Mouse (Mus musculus) MN1 (cell line): ENCODE results near the gene Cited4.

Experiments
- DNase-seq: peaks from one replicate; pipeline ENCODE4 v3.0.0-alpha.2; 2016; ENCODE audit warnings: low spot score

Gene Cited4

GRCm38 (mm10) chr4:120666358-120667024 is at the start of gene Cited4:
TSS of gene Cited4 (plus strand) at chr4:120666572.
- DNase-seq, result no peak

- DNase-seq, result no peak
Observed at GRCm38 (mm10) chr4:120627728-120628127, 38.6 kb upstream of the Cited4 start.

DNA sequence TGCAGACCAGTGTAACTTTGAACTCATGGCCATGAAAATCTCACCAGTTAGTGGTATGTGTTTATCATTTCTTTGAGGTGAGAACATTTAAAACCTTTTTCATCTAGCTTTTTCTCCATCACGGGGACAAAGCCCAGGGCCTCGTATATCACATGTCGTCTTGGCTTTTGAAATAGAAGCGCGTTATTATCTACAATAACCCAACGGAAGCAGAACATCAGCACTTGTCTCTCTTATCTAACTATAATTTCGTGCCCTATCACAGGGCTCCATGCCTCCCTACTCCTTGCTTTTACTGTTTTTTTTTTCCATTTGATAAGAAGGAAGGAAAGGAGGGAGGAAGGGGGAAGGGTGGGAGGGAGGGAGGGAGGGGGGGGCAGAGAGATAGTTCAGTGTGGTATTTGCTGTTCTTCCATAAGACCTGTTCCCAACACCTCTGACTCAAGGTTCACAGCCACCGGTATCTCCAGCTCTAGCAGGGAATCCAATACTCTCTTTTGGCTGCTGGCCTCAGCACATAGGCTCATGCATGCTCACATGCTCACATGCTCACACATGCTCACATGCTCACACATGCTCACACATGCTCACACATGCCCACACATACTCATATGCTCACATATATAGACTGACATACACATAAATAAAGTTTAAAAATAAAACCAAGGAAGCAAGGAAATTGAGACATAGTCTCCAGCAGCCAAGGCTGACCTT is 36.0 kb upstream of the Cited4 start:
- DNase-seq, result no peak

DNA sequence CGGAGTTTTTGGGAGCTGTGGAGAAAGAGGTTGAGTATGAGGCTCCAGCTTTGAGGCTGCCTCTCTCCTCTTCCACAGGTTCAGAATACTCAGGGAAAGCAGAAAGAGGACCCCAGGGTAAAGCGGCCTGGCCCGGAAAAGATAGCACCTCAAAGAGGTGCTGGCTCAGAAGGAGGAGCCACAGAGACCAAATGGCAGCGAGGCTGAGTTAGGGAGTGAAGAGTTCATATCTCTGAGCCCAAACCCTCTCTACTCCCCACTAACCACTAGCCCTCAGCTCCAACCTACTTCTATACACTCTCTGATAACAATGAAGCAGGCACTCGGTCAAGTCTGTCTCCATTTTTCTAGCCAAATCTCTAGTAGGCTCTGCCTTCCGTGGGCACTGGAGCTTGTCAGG is 34.5 kb upstream of the Cited4 start:
- DNase-seq, result no peak

DNA sequence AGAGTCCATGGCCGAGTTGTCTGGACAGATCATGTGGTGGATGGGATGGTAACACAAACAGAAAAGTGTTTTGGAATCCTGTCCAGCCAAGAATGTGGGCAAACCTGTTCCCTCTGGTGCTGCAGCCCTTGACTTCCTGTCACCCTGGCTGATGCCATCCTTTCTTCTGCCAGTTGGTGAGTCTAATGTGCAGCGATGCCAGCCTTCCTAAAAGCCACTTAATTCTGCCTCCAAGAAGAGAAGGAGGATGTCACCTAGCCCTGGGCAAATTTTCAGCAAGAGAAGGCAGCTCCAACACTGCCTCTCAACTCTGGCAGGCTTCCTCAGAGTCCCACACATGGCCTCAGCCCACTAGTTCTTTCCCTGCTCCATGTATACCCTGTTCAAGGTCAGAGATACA is 31.0 kb upstream of the Cited4 start:
- no peak for DNase-seq

DNA sequence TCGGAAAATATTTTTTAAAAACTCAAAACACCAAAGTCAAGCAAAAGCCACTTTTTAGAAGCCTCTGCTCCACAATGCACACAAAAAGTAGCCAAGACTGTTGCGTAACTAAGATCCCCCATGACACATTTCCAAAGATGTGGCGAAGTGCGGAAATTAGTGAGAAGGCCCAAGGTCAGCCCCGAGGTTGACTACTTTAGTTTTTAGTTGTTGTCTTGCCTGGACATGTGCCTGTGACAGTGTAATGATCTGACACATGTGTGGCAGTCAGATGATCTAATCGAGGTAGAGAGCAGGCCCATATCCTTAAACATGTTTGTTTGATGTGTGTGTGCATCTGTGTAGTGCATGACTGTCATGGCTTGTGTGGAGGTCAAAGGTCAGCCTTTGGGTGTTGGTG is 24.4 kb upstream of the Cited4 start:
- DNase-seq, result no peak

- DNase-seq, result no peak
Observed at GRCm38 (mm10) chr4:120643899-120644298, 22.5 kb upstream of the Cited4 start.

DNA sequence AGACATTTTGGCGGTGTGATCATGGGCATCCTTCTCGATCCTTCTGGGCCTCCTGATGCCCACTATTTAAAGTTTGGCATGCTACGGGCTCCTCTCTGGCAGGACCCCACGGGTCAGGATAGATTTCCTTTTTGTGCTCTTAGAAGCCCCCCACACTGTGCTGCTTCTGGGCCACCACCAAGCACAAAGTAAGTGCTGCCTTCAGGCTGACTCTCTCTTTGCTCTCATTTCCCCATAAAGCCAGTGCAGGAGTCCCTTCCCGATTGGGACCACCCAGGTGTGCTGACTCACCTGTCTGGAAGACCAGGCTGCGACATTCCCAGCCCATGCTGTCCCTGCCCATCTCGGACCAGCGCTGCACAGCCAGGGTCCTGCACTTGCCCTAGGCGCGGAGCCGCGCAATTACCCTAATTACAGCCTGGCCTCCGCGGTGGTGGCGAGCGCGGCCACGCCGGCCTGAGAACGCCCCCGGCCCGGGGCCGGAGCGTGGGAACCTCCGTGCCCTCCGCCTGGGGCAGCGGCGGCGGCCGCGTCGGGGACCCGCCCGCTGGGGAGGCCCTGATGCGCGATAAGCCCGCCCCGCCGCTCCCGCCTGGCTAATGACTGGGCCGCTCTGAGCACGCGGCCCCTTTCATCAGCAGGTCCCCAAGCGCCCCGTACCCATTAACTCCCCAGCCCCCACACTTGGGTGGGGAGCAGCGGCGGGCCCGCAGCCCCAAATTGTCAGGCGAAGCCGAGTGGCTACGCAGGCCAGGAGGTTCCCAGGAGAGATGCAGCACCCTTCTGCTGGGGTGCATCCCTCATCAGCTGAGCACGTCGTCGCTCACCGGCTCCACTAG is 16.8 kb upstream of the Cited4 start:
- no peak for DNase-seq

- no peak for DNase-seq
Observed at GRCm38 (mm10) chr4:120650208-120650592, 16.2 kb upstream of the Cited4 start.

- DNase-seq, result no peak
Observed at GRCm38 (mm10) chr4:120655898-120656297, 10.5 kb upstream of the Cited4 start.

DNA sequence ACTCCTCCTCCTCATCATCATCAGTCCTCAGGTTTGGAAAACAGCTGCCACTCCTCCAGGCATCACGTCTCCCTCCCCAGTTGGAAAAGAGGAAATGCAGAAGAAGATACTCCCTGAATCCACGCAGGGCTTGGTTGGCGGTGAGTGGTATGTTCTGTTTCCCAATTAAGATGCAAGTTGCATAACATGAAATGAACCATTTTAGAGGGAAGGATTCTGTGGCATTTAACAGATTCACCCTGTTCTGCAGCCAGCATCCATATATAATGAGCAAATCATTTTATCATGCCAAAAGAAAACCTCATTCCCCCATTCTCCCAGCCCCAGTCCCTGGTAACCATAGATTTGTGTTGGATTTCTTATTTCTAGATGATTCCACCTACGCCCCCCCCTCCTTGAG is 5.9 kb upstream of the Cited4 start:
- no peak for DNase-seq

DNA sequence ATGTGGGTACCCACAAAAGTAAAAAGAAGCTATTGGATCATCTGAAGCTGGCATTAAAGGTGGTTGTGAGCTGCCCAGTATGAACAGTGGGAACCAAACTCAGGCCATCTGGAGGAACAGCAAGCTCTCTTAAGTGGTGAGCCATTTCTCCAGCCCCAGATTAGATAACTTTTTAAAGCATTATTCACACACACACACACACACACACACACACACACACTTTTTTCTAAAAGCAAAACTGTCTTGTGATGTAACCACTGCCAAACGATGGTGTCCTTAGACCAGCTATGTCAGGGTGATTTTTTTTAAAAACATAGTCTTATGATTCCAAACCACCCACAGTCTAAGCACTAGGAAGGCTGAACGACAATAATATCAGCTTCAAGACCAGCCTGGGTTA is 1.8 kb upstream of the Cited4 start:
- DNase-seq, result no peak

- DNase-seq, result no peak
Observed at GRCm38 (mm10) chr4:120665144-120665700, 1.1 kb upstream of the Cited4 start.

- DNase-seq, result no peak
Observed at GRCm38 (mm10) chr4:120665782-120666181, 590 bp upstream of the Cited4 start.

GRCm38 (mm10) chr4:120667045-120667501 is 701 bp downstream of the Cited4 start:
- no peak for DNase-seq

DNA sequence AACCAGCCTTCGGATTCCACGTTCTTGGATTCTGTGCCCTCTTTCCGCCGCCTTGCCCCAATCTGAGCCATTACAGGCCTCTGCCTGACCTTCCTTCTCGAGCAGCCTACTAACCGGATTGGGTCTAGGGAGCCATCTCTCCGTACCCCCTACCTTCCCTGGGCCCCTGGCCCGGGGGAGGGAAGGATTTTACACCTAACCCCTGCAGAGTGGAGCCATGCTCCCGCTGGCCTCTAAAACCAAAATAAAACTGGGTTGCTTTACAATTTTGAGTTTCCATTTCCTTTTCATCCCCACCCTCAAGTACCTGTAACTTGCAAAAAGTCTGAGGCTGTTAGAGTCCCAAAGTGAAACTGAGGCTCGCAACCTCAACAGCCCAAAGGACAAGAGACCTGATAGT is 1.2 kb downstream of the Cited4 start:
- DNase-seq, result no peak

- no peak for DNase-seq
Observed at GRCm38 (mm10) chr4:120668551-120668950, 2.2 kb downstream of the Cited4 start.

DNA sequence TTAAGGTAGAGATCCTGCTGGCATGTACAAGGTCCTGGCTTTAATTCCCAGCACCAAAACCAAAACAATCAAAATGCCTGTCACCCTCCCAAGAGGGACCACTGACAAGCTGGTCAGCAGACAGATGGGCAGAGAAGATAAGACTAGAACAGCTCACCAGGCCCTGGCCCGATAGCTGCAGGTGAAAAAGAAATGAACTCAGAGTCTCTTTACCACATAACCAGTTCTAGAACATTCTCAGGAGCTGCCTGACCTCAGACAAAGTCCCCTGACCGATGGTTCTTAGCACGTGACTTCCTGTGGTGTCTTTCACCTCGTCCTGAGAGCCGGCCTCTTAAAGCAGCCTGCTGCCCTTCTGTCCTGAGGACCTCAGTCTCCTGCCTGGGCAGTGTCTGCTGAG is 3.2 kb downstream of the Cited4 start:
- no peak for DNase-seq

- no peak for DNase-seq
Observed at GRCm38 (mm10) chr4:120671046-120671445, 4.7 kb downstream of the Cited4 start.

GRCm38 (mm10) chr4:120673606-120674005 is 7.2 kb downstream of the Cited4 start:
- no peak for DNase-seq

- no peak for DNase-seq
Observed at GRCm38 (mm10) chr4:120674775-120675451, 8.5 kb downstream of the Cited4 start.

DNA sequence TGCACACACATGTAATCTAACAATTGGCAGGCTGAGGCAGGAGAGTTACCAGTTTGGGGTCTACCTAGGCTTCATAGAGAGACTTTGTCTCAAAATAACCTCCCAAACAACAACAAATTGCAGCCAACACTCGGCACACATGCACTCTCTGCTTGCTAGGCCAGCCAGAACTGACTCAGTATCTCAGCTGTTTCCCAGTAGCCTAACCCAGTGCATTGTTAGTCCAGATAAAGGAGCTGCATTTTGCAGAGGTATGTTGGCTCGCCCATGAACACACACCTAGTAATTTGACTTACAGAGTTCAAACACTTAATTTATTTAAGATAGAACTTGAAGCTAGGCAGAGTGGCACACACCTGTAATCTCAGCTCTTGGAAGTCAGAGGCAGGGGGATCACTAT is 9.3 kb downstream of the Cited4 start:
- DNase-seq, result no peak
